Mouse (Mus musculus) erythroid progenitor cell, adult 5-6 weeks (primary cell): ENCODE data around the gene Ctnna3. TPM values are rescaled to one million over a fixed set of nuclear protein-coding genes. Genes with fewer than 3 reads are reported as not detected.
"Not testable (repeated sequence)": the region's sequence is repeated elsewhere in the genome, so short reads cannot be mapped to it uniquely, and the experiment has no call there.

ENCODE experiments used
- ATAC-seq: replicated peaks from 2 replicates; pipeline ENCODE4 v1.8.0; 2016; ENCODE audit warnings: moderate number of reproducible peaks, mild to moderate bottlenecking, moderate TSS enrichment, inconsistent platforms; ENCODE audit not compliant: poor library complexity, low FRiP score, severe bottlenecking
- total RNA-seq, 2 experiments: library from RNA; stranded (forward) in 1 of 2; stranded (reverse) in 1 of 2; fragments of 150-400 nt in 1 of 2; fragments of 186-747, 209-891 nt in 1 of 2; gene quantifications; 2 replicates each; pipeline versions ENCODE4 v1.2.3 to v1.2.4; 2015 to 2017; ENCODE audit warnings: low replicate concordance in 2 of 2

The Ctnna3 gene
- not detected in 2 replicates for total RNA-seq (2015; ENCODE audit: low replicate concordance)
- 0.51 TPM in 1 of 2 replicates, not detected in the other for total RNA-seq (2017; ENCODE audit: low replicate concordance)

GRCm38 (mm10) chr10:63429785-63430305, at the start of gene Ctnna3:
Gene Ctnna3 (plus strand): TSS chr10:63430098.
- ATAC-seq, result peak; percentile 92

GRCm38 (mm10) chr10:63381498-63382280, 48.2 kb upstream of the Ctnna3 start, which contains the start of gene Sirt1:
Gene Sirt1 (minus strand): TSS chr10:63381704.
- ATAC-seq, result no peak

- ATAC-seq, result peak; percentile 95
Observed at GRCm38 (mm10) chr10:63382372-63383279, 47.3 kb upstream of the Ctnna3 start, which contains the start of gene Dnajc12. Gene Dnajc12 (plus strand): TSS chr10:63382443.

GRCm38 (mm10) chr10:63385897-63386296, 44.0 kb upstream of the Ctnna3 start:
- ATAC-seq, result not testable (repeated sequence)

- ATAC-seq, result peak; percentile 71
Observed at GRCm38 (mm10) chr10:63386444-63386843, 43.5 kb upstream of the Ctnna3 start.

- no peak for ATAC-seq
Observed at GRCm38 (mm10) chr10:63386991-63387390, 42.9 kb upstream of the Ctnna3 start.

- ATAC-seq, result no peak
Observed at GRCm38 (mm10) chr10:63388948-63389347, 41.0 kb upstream of the Ctnna3 start.

- no peak for ATAC-seq
Observed at GRCm38 (mm10) chr10:63396963-63397362, 32.9 kb upstream of the Ctnna3 start.

GRCm38 (mm10) chr10:63402731-63403504, 27.0 kb upstream of the Ctnna3 start:
- no peak for ATAC-seq

- no peak for ATAC-seq
Observed at GRCm38 (mm10) chr10:63403636-63404035, 26.3 kb upstream of the Ctnna3 start.

GRCm38 (mm10) chr10:63410162-63410956, 19.5 kb upstream of the Ctnna3 start:
- no peak for ATAC-seq

GRCm38 (mm10) chr10:63411674-63412073, 18.2 kb upstream of the Ctnna3 start:
- not testable (repeated sequence) for ATAC-seq

- ATAC-seq, result no peak
Observed at GRCm38 (mm10) chr10:63412756-63413155, 17.1 kb upstream of the Ctnna3 start.

GRCm38 (mm10) chr10:63415287-63415686, 14.6 kb upstream of the Ctnna3 start:
- ATAC-seq, result no peak

- no peak for ATAC-seq
Observed at GRCm38 (mm10) chr10:63415850-63416249, 14.0 kb upstream of the Ctnna3 start.

GRCm38 (mm10) chr10:63417061-63417460, 12.8 kb upstream of the Ctnna3 start:
- no peak for ATAC-seq

- peak; percentile 64 for ATAC-seq
Observed at GRCm38 (mm10) chr10:63421739-63422735, 7.9 kb upstream of the Ctnna3 start, which contains the start of gene Gm7075. Gene Gm7075 (minus strand): TSS chr10:63421789.

- ATAC-seq, result no peak
Observed at GRCm38 (mm10) chr10:63422736-63422992, 7.2 kb upstream of the Ctnna3 start.
